In genomic region chr3:122413729-122414561, GRCm38 (mm10) we compare ENCODE assay signal across 8 mouse cellular contexts.
A peak's percentile ranks its signal among the peaks of the same experiment; 100 is the strongest.
DNase-seq lines count a peak whose midpoint lies in the region; ATAC-seq and TF ChIP-seq lines count a peak whose summit lies in the region.

No protein-coding gene starts in this region.

- peak overlapping the region; percentile 37 for H3K9ac ChIP-seq in heart, embryonic 13.5 days

- no peak overlapping the region for H3K27ac ChIP-seq in heart, embryonic 13.5 days (replicated peaks)

- H3K79me2 ChIP-seq in myocyte (ENCODE audit: control insufficient read depth, insufficient read depth): no peaks in the 10 kb centered on the region

- peaks cover 5% of the 10 kb centered on the region; the same call in 1 of the 2 replicates for H3K4me1 ChIP-seq in heart, embryonic 13.5 days

- in situ Hi-C loops in Patski (cut with MboI; ENCODE audit: low pct_unique_long_range_greater_than_20kb): no loop called here

- no peak for ATAC-seq in heart, embryonic 13.5 days (ENCODE audit: extremely low read depth, insufficient number of reproducible peaks, low FRiP score, low TSS enrichment)
- peak; percentile 56 for ATAC-seq in Patski

- peak overlapping the region; percentile 26 for H3K4me3 ChIP-seq in heart, embryonic 13.5 days
- H3K4me3 ChIP-seq in myocyte: peak overlapping the region; percentile 10

- DNase-seq in heart, adult 11 months: no peak
- no peak for DNase-seq in Patski (ENCODE audit: low read depth, low spot score)
- DNase-seq in gastrocnemius, postnatal 25 days: peak; percentile 59
- peak; percentile 39 for DNase-seq in layer of hippocampus, adult 9-11 months
- DNase-seq in thymus, postnatal 4 days: no peak
- DNase-seq in adrenal gland, adult 8-10 months: no peak

- TF ChIP-seq CTCF in Patski (IDR thresholded peaks at IDR 0.05): no peak

- H3K9me3 ChIP-seq in heart, embryonic 13.5 days: no peaks in the 10 kb centered on the region

- H3K36me3 ChIP-seq in heart, embryonic 13.5 days: no peaks in the 10 kb centered on the region
- no peaks in the 10 kb centered on the region for H3K36me3 ChIP-seq in myocyte (ENCODE audit: control insufficient read depth, insufficient read depth)

- POLR2A ChIA-PET in Patski (lab: Charles Lee): no interaction called here

- TF ChIP-seq POLR2A in myocyte (IDR thresholded peaks at IDR 0.05; ENCODE audit: insufficient read length, low read depth): no peak

- 27% methylated on average over 17 of the region's 17 CpGs for WGBS in heart, embryonic 13.5 days

- H3K27me3 ChIP-seq in heart, embryonic 13.5 days (replicated peaks): peaks cover 50% of the 10 kb centered on the region
- H3K27me3 ChIP-seq in Patski (no peaks in the 10 kb centered on the region), myocyte (ENCODE audit: control insufficient read depth, insufficient read depth, insufficient read length) (no peaks in the 10 kb centered on the region)

- CTCF ChIA-PET in Patski (lab: Charles Lee): interaction anchor here (0.7 to 1.2 kb wide), 5 partner anchors 8 to 95 kb away, joined by 3 read pairs; no protein-coding TSS in a partner anchor

- H3ac ChIP-seq in myocyte (ENCODE audit: control insufficient read depth, insufficient read length): no peak overlapping the region

- peak overlapping the region; percentile 57 for H3K4me2 ChIP-seq in heart, embryonic 13.5 days
- peak overlapping the region; percentile 84 for H3K4me2 ChIP-seq in myocyte (ENCODE audit: low read depth)

TF ChIP-seq in myocyte, 11 proteins besides CTCF, POLR2A, EP300 and RAD21:
- TF ChIP-seq POLR2AphosphoS2 (IDR thresholded peaks at IDR 0.05; ENCODE audit: insufficient read length, low read depth) (no peak), USF1 (IDR thresholded peaks at IDR 0.05; ENCODE audit: low read depth) (no peak), CEBPB (IDR thresholded peaks at IDR 0.05; ENCODE audit: insufficient read depth, poor library complexity, severe bottlenecking) (no peak), MYOG (IDR thresholded peaks at IDR 0.05; ENCODE audit: control insufficient read depth in 1 of 3, insufficient read depth in 1 of 3, insufficient read length in 2 of 3, low read depth in 2 of 3) (peak; percentile 61 to 90 (median 82)), TCF3 (IDR thresholded peaks at IDR 0.05; ENCODE audit: insufficient read length, low read depth) (peak; percentile 48), REST (IDR thresholded peaks at IDR 0.05; ENCODE audit: insufficient read depth, insufficient read length) (no peak), MYOD1 (IDR thresholded peaks at IDR 0.05; ENCODE audit: control insufficient read depth in 1 of 3, insufficient read length in 2 of 3, low read depth in 2 of 3) (peak in 2 of 3 experiments; percentile 90 to 91), MAX (IDR thresholded peaks at IDR 0.05; ENCODE audit: low read depth) (no peak), TCF12 (IDR thresholded peaks at IDR 0.05; ENCODE audit: insufficient read depth, poor library complexity, severe bottlenecking) (no peak), E2F4 (IDR thresholded peaks at IDR 0.05; ENCODE audit: insufficient read depth) (no peak), SRF (IDR thresholded peaks at IDR 0.05; ENCODE audit: control insufficient read depth, insufficient read length, low read depth) (peak; percentile 7)

Comparison
In these comparisons a context has a peak if more than half of its experiments do, and no peak if none do; other contexts are left out.
1. DNase-seq: peak in gastrocnemius, postnatal 25 days (single experiment) and layer of hippocampus, adult 9-11 months (single experiment); none in heart, adult 11 months (single experiment), Patski (single experiment), thymus, postnatal 4 days (single experiment) and adrenal gland, adult 8-10 months (single experiment).